Mouse (Mus musculus) small intestine, adult 2 months (tissue): ENCODE results near the gene Apold1. TPM values are rescaled to one million over a fixed set of nuclear protein-coding genes. Genes with fewer than 3 reads are reported as not detected.

Experiments
- H3K27ac ChIP-seq: fragments of 200-500 bp; 2 replicates; pipeline ENCODE4 v1.5.1; 2012; ENCODE audit warnings: low read depth, low read length, control low read depth, inconsistent platforms; ENCODE audit not compliant: insufficient read depth
- H3K27me3 ChIP-seq: fragments of 200-500 bp; 2 replicates; pipeline ENCODE4 v1.6.1; 2012; ENCODE audit warnings: mild to moderate bottlenecking, moderate library complexity, low read length, inconsistent platforms; ENCODE audit not compliant: control insufficient read depth, insufficient read depth
- H3K36me3 ChIP-seq: fragments of 200-500 bp; 2 replicates; pipeline ENCODE4 v1.6.1; 2012; ENCODE audit warnings: mild to moderate bottlenecking, low read length, control low read depth, inconsistent platforms; ENCODE audit not compliant: control insufficient read depth, insufficient read depth
- H3K4me1 ChIP-seq: fragments of 200-500 bp; 2 replicates; pipeline ENCODE4 v1.6.1; 2012; ENCODE audit warnings: low read length, inconsistent platforms, mixed read lengths; ENCODE audit not compliant: control insufficient read depth, insufficient read depth, insufficient read length
- H3K4me3 ChIP-seq: fragments of 200-500 bp; 2 replicates; pipeline ENCODE4 v1.5.1; 2012; ENCODE audit warnings: low read depth, mild to moderate bottlenecking, control low read depth, inconsistent platforms, low read length, moderate library complexity
- CTCF ChIP-seq: fragments of 200-500 bp; IDR thresholded peaks from 2 replicates; pipeline ENCODE4 v1.5.1; 2012; ENCODE audit warnings: low read depth, mild to moderate bottlenecking, control low read depth, inconsistent platforms, low read length, moderate library complexity, mixed read lengths; ENCODE audit not compliant: insufficient replicate concordance, insufficient read length; ENCODE audit errors: extremely low read depth
- POLR2A ChIP-seq: fragments of 200-500 bp; IDR thresholded peaks from 2 replicates; pipeline ENCODE4 v1.6.1; 2012; ENCODE audit warnings: low read depth, mild to moderate bottlenecking, control low read depth, inconsistent platforms, low read length, moderate library complexity
- WGBS: fragments of 180-500 bp; shearing (Covaris S2); methylation state at CpG from one replicate; pipeline ENCODE4 v1.1.7; 2018; 5-methylcytosine and 5-hydroxymethylcytosine counted together
- polyA plus RNA-seq: library from polyadenylated mRNA; depleted of rRNA; stranded (reverse); fragments of >200 nt; gene quantifications from 2 replicates; pipeline ENCODE4 v1.2.3, GENCODE M21; 2012

The Apold1 gene
- polyA plus RNA-seq, 1 experiment, result 0.63 TPM

DNA sequence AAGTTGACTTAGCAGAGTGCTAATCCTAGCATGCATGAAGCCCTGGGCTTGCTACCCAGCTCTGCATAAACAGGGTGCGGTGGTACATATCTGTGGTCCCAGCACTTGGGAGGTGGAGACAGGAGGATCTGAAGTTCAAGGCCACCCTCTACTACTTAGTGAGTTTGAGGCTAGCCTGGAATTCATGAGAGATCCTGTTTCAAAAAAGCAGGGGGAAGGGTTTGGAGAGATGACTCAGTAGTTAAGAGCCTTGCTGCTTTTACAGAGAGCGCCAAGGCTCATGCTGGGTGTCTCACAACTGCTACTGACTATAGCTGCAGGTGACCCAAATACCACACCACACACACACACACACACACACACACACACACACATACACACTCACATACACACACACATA, 12.0 kb upstream of the Apold1 start:
- WGBS, result 96% methylated on average over 2 of the region's 2 CpGs
- Histone ChIP-seq H3K4me1 (peaks cover 4% of the 10 kb centered on the region; the same call in 1 of the 2 replicates), H3K36me3 (no peaks in the 10 kb centered on the region), H3K4me3 (no peak overlapping the region), H3K27me3 (no peaks in the 10 kb centered on the region), H3K27ac (no peak overlapping the region)
- TF ChIP-seq POLR2A (no peak), CTCF (no peak)

DNA sequence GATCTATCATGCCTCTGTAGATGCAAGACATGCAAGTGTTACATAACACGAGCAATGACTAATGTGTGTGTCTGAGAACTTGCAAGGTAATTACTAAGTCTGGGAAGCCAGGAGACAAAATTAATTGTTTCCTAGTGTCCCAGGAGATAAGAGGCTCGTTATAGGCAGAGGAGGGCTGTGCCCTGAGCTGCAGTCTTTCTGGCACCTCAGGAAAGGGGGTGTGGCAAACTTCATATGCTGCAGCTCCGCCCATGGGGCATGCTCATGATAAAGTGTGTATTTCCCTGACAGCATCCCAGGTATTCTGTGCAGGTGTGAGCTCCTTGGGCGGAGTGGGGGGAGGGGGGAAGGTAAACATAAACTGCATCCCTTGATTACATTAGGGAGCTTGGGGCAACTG, 9.4 kb upstream of the Apold1 start:
- Histone ChIP-seq H3K36me3 (no peaks in the 10 kb centered on the region), H3K4me1 (peaks cover 10% of the 10 kb centered on the region; the same call in 1 of the 2 replicates), H3K27me3 (no peaks in the 10 kb centered on the region), H3K4me3 (no peak overlapping the region), H3K27ac (no peak overlapping the region)
- 19% methylated on average over 4 of the region's 4 CpGs for WGBS
- TF ChIP-seq CTCF (no peak), POLR2A (no peak)

DNA sequence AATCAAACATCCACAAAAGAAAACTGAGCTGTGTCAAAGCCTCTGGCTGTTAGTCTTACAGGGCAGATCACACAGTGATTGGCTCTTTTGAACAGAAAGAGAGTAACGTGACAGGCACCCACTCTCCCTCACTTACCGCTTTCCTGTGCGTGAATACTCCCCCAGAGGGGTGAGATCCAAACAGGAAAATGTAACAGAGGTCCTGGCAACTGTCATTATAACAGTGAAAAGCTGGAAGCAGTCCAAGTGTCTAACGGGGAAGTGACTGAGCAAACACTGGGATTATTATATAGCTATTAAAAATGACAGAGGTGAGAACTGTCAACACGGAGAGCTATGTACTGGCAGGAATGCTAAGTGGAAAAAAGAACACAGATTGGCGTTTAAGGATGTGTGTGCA, 4.9 kb upstream of the Apold1 start:
- Histone ChIP-seq H3K27ac (no peak overlapping the region), H3K27me3 (no peaks in the 10 kb centered on the region), H3K4me3 (no peak overlapping the region), H3K4me1 (peaks cover 8% of the 10 kb centered on the region; the same call in 1 of the 2 replicates), H3K36me3 (no peaks in the 10 kb centered on the region)
- TF ChIP-seq POLR2A (no peak), CTCF (no peak)
- 19% methylated on average over 6 of the region's 6 CpGs for WGBS

DNA sequence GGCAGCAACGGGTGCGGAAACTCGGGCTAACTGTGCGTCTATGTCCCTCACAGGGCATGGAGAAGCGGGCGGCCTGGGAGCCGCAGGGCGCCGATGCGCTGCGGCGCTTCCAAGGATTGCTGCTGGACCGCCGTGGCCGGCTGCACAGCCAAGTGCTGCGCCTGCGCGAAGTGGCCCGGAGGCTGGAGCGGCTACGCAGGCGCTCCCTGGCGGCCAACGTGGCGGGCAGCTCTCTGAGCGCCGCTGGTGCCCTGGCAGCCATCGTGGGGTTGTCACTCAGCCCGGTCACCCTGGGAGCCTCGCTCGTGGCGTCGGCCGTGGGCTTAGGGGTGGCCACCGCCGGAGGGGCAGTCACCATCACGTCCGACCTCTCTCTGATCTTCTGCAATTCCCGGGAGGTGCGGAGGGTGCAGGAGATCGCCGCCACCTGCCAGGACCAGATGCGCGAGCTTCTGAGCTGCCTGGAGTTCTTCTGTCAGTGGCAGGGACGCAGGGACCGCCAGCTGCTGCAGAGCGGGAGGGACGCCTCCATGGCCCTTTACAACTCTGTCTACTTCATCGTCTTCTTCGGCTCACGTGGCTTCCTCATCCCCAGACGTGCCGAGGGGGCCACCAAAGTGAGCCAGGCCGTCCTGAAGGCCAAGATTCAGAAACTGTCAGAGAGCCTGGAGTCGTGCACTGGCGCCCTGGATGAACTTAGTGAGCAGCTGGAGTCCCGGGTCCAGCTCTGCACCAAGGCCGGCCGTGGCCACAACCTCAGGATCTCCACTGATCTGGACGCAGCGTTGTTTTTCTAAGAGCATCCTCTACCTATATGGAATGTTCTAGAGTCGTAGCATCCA, 2.2 kb downstream of the Apold1 start:
- no peaks in the 10 kb centered on the region for H3K27me3 ChIP-seq
- peaks cover 7% of the 10 kb centered on the region; the same call in 1 of the 2 replicates for H3K4me1 ChIP-seq
- no peak overlapping the region for H3K27ac ChIP-seq
- TF ChIP-seq POLR2A (peak; percentile 40; the same call in 1 of the 2 replicates), CTCF (peak; percentile 57; the same call in 1 of the 2 replicates)
- peak overlapping the region; percentile 76 for H3K4me3 ChIP-seq
- 4% methylated on average over 62 of the region's 62 CpGs for WGBS
- no peaks in the 10 kb centered on the region for H3K36me3 ChIP-seq

DNA sequence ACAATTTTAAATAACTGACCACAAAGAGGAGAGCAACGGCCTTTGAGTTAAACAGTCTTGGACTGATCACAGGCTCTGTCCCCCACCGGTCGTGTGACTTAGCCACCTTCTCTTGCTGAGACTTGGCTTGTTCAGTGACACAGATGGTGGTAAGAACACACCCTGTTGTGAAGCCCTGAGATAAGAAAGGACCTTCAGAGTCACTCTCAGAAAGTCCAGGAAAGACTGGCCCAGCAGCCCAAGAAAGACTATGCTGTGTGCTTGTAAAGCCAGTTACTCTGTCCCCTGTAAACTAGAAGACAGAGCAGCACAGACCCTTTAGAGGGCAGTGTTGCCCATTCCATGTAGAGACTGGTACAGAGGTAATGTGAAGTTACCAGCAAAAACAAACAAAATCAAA, 3.2 kb downstream of the Apold1 start:
- Histone ChIP-seq H3K4me1 (peaks cover 7% of the 10 kb centered on the region; the same call in 1 of the 2 replicates), H3K27ac (no peak overlapping the region), H3K4me3 (no peak overlapping the region), H3K36me3 (no peaks in the 10 kb centered on the region), H3K27me3 (no peaks in the 10 kb centered on the region)
- 20% methylated on average over 3 of the region's 3 CpGs for WGBS
- TF ChIP-seq CTCF (no peak), POLR2A (no peak)

DNA sequence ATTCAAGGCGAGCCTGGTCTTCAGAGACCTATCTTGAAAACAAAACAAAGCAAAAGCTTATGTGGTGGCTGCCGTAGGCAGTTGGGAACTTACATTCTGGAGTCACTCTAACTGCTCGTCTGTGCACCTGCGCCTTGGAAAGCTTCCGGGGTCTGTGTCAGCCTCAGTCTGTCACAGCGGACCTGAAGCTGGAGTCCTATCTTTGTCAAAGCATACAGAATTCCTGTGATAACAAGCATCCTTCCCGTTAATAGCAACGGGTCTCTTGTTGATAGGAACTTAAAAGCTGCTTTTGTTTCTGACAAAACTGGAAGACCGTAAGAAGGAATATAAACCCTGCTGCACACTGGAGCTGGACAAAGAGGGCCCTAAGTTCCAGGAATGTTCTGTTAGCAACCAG, 6.9 kb downstream of the Apold1 start:
- peaks cover 14% of the 10 kb centered on the region for H3K4me1 ChIP-seq
- H3K27me3 ChIP-seq, result no peaks in the 10 kb centered on the region
- 69% methylated on average over 9 of the region's 9 CpGs for WGBS
- TF ChIP-seq CTCF, result no peak
- TF ChIP-seq POLR2A, result no peak
- H3K36me3 ChIP-seq, result no peaks in the 10 kb centered on the region
- no peak overlapping the region for H3K4me3 ChIP-seq
- H3K27ac ChIP-seq, result no peak overlapping the region

DNA sequence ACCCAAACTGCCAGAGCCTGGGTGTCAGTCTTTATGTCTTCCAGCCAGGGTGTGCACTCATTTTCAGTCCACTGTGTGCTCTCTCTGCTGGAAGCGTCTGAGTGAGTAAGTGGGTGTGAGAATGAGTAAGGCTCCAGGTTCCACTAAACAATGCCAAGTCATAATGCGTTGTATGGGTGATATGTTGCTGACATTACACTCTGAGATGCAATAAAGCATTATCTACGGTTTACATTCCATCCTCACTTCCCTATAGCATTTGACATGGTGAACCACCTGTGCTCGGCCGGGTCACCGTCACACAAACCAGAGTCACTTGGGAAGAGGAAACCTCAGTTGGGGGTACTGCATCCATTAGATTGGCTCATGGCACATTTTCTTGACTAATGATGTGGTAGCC, 9.2 kb downstream of the Apold1 start:
- H3K4me1 ChIP-seq, result peaks cover 15% of the 10 kb centered on the region
- 41% methylated on average over 6 of the region's 6 CpGs for WGBS
- H3K4me3 ChIP-seq, result no peak overlapping the region
- H3K27me3 ChIP-seq, result no peaks in the 10 kb centered on the region
- no peak for TF ChIP-seq POLR2A
- no peaks in the 10 kb centered on the region for H3K36me3 ChIP-seq
- 0 out of 2 replicates have a peak overlapping the region, but pooled peaks have one; percentile 37 for H3K27ac ChIP-seq
